Mouse (Mus musculus) liver, adult 2 months (tissue): Measurements from ENCODE around the gene Prss27.

Experiments used
- CTCF ChIP-seq: fragments of 200-500 bp; IDR thresholded peaks from 2 replicates; pipeline ENCODE4 v1.5.1; 2011; ENCODE audit warnings: low read depth, low read length, control low read depth
- POLR2A ChIP-seq: fragments of 200-500 bp; IDR thresholded peaks from 2 replicates; pipeline ENCODE4 v1.6.1; 2011; ENCODE audit warnings: low read length, control low read depth; ENCODE audit not compliant: insufficient read depth; ENCODE audit errors: extremely low read depth

DNA sequence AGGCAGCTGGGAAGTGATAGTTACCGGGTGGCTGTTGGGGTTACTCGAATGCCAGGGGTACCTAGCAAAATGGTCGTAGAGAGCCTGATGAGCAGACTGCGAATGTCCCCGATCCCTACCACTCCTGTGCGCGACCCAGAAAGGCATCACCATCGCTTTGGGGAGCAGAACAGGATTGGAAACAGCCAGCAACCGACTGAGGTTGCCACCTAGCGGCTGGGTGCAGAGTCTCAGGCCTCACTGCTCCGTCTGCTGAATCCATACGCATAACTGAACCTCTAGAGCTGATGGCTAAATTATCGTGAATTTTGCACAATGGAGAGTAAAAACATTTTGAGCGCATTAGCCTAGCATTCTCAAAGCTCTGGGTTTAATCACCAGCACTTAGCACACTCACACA lies 22.2 kb upstream of the Prss27 start:
- TF ChIP-seq CTCF = peak; percentile 82
- no peak for TF ChIP-seq POLR2A
